Mouse (Mus musculus) heart, postnatal 0 days (tissue): Measurements from ENCODE around the gene Pgam1. TPM values are rescaled to one million over a fixed set of nuclear protein-coding genes. Genes with fewer than 3 reads are reported as not detected.

Experiments used
- ATAC-seq: fragments of 200-750 bp; cut with Nextera tagmentation; 2 replicates; pipeline ENCODE4 v1.8.0; 2017; ENCODE audit warnings: low read depth, moderate number of reproducible peaks, moderate library complexity; ENCODE audit not compliant: insufficient read depth
- DNase-seq: peaks from one replicate; pipeline ENCODE4 v3.0.0-alpha.2; 2016; ENCODE audit warnings: low spot score
- H3K27ac ChIP-seq: fragments of 300-500 bp; sonication (generic); 2 replicates; pipeline ENCODE4 v1.5.1; 2014; ENCODE audit warnings: low read depth, mild to moderate bottlenecking
- H3K27me3 ChIP-seq: fragments of 300-500 bp; sonication (generic); 2 replicates; pipeline ENCODE4 v1.6.1; 2014; ENCODE audit warnings: low read length, mixed read lengths; ENCODE audit not compliant: control insufficient read depth, insufficient read depth
- H3K36me3 ChIP-seq: fragments of 300-500 bp; sonication (generic); replicated peaks from 2 replicates; pipeline ENCODE4 v1.6.1; 2014; ENCODE audit warnings: low read length, mixed read lengths; ENCODE audit not compliant: control insufficient read depth, insufficient read depth
- H3K4me1 ChIP-seq: fragments of 300-500 bp; sonication (generic); 2 replicates; pipeline ENCODE4 v1.6.1; 2014; ENCODE audit warnings: antibody characterized with exemption; ENCODE audit not compliant: control insufficient read depth, insufficient read depth
- H3K4me2 ChIP-seq: fragments of 300-500 bp; sonication (generic); 2 replicates; pipeline ENCODE4 v1.6.1; 2014; ENCODE audit warnings: low read depth, mild to moderate bottlenecking, low read length, moderate library complexity
- H3K4me3 ChIP-seq: fragments of 300-500 bp; sonication (generic); 2 replicates; pipeline ENCODE4 v1.5.1; 2014; ENCODE audit warnings: low read depth, low read length
- H3K9ac ChIP-seq: fragments of 300-500 bp; sonication (generic); replicated peaks from 2 replicates; pipeline ENCODE4 v1.6.1; 2014; ENCODE audit warnings: low read depth, low read length, mixed read lengths
- H3K9me3 ChIP-seq: fragments of 300-500 bp; sonication (generic); replicated peaks from 2 replicates; pipeline ENCODE4 v1.6.1; 2016; ENCODE audit warnings: low read length; ENCODE audit not compliant: control insufficient read depth
- CTCF ChIP-seq: IDR thresholded peaks from 2 replicates; pipeline ENCODE4 v1.5.1; 2016; ENCODE audit warnings: antibody characterized with exemption, control low read depth, low read depth
- EP300 ChIP-seq: IDR thresholded peaks from 2 replicates; pipeline ENCODE4 v1.6.1; 2016; ENCODE audit warnings: antibody characterized with exemption, low read depth
- WGBS: fragments of 180-500 bp; shearing (Covaris S2); extraction: QIAGEN DNeasy Blood & Tissue Kit; methylation state at CpG from one replicate; pipeline ENCODE4 v1.1.7; 2014; 5-methylcytosine and 5-hydroxymethylcytosine counted together
- polyA plus RNA-seq: library from polyadenylated mRNA; unstranded; fragments of >200 nt; fragmentation: Nextera tagmentation; extraction: Ambion mirVana; gene quantifications from 2 replicates; pipeline ENCODE4 v1.2.1, GENCODE M21; 2015
- total RNA-seq: library from RNA; depleted of rRNA; stranded (reverse); fragments of >200 nt; gene quantifications from 2 replicates; pipeline ENCODE4 v1.2.3, GENCODE M21; 2014; ENCODE audit warnings: low replicate concordance

The Pgam1 gene
- total and polyA plus RNA-seq, 2 experiments from 2014 or later = 196 to 290 TPM

DNA sequence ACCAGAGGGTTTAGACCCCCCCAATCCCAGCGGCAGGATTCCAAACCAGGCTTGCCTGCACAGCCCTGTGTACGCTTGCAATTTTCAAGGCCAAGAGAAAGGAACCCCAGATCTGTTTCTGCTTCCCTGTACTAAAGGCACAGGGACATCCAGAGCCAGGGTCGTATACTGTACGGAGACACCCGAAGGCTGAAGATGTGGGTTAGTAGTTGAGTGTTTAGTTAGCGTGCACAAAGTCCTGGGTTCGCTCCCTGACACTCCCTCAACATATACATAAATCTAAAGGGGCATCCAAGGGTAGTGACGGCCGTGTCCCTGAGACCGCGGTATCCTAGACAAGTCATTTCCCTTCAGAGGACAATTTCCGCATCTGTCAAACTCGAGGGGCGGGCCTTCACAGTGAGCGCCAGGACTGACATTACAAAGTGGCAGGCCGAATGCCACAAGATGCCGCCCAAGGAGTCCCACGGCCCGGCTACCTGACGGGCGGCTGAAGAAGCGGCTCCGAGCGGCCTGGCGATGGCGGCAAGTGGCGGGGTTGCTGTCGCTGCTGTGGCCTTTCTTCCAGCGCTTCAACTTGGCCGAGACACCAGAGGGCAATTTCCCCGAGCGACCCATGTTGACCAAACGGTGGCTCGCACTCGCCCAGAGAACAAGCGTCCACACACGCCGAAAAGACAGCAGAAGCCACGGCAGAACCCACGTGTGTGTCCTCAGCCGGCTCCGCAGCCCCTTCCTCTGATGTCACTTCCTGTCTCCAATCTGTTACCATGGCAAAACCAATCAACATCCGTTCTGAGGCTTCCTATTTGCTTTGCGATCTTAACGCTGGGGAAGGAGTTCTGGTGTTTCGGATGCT is 16.0 kb upstream of the Pgam1 start, which contains the start of gene Rrp12:
Gene Rrp12, minus strand, starts transcription at position 714 of the 859 bp plus-strand sequence.
- peak within 1 kb of the TSS; percentile 74 for H3K27ac ChIP-seq
- peak within 1 kb of the TSS; percentile 75 for H3K4me2 ChIP-seq
- peak within 1 kb of the TSS; percentile 45 for H3K9ac ChIP-seq
- H3K36me3 ChIP-seq = peaks cover 4% of the 10 kb centered on the region; the same call in 1 of the 2 replicates
- under 1% methylated on average over 46 of the region's 46 CpGs for WGBS
- TF ChIP-seq CTCF (no peak), EP300 (no peak; the same call in 1 of the 2 replicates)
- no peaks in the 10 kb centered on the region for H3K27me3 ChIP-seq
- H3K4me1 ChIP-seq = peaks cover 16% of the 10 kb centered on the region
- ATAC-seq (peak; percentile 93), DNase-seq (peak; percentile 98)
- H3K9me3 ChIP-seq = no peaks in the 10 kb centered on the region
- H3K4me3 ChIP-seq = peak within 1 kb of the TSS; percentile 59

DNA sequence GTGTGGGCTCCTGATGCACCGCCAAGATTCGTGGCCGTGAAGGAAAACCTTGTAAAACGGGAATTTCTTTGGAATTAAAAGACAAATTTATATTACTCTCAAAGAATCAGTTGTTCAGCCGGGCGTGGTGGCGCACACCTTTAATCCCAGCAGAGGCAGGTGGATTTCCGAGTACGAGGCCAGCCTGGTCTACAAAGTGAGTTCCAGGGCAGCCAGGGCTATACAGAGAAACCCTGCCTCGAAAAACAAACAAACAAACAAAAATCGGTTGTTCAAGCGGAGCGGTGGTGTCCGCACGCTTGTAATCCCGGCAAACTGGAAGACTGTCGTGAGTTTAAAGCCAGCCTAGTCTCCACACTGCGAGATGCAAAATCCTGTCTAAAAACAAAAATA is 15.4 kb upstream of the Pgam1 start:
- Histone ChIP-seq H3K4me3 (peak overlapping the region; percentile 59), H3K4me2 (peak overlapping the region; percentile 75), H3K36me3 (no peaks in the 10 kb centered on the region), H3K9ac (peak overlapping the region; percentile 45), H3K4me1 (peaks cover 16% of the 10 kb centered on the region), H3K9me3 (no peaks in the 10 kb centered on the region), H3K27ac (no peak overlapping the region; the same call in 1 of the 2 replicates), H3K27me3 (no peaks in the 10 kb centered on the region)
- no peak for DNase-seq
- TF ChIP-seq CTCF (no peak), EP300 (no peak)
- 16% methylated on average over 18 of the region's 18 CpGs for WGBS
- no peak for ATAC-seq

DNA sequence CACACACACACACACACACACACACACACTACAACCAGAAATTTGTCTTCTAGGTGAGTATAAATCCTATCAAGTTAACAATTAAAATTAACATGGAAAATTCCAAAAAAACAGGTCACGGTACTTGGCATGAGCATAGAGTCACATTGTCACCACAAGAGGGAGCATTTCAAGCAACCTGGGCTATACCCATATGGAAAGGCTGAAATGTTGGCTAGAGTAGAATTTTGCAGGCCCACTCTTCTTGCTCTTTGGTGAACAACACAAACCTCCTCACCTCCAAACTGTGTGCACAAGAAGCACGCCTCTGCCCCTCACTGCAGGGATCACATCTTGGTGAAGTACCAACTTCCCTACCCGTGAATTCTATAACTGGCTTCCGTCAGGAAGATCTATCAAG is 12.9 kb upstream of the Pgam1 start:
- Histone ChIP-seq H3K4me3 (no peak overlapping the region), H3K9ac (no peak overlapping the region), H3K27me3 (no peaks in the 10 kb centered on the region), H3K36me3 (no peaks in the 10 kb centered on the region), H3K4me2 (no peak overlapping the region), H3K27ac (no peak overlapping the region), H3K9me3 (no peaks in the 10 kb centered on the region), H3K4me1 (peaks cover 16% of the 10 kb centered on the region)
- DNase-seq = peak; percentile 24
- 44% methylated on average over 4 of the region's 4 CpGs for WGBS
- peak; percentile 66 for TF ChIP-seq CTCF
- no peak for TF ChIP-seq EP300
- no peak for ATAC-seq

DNA sequence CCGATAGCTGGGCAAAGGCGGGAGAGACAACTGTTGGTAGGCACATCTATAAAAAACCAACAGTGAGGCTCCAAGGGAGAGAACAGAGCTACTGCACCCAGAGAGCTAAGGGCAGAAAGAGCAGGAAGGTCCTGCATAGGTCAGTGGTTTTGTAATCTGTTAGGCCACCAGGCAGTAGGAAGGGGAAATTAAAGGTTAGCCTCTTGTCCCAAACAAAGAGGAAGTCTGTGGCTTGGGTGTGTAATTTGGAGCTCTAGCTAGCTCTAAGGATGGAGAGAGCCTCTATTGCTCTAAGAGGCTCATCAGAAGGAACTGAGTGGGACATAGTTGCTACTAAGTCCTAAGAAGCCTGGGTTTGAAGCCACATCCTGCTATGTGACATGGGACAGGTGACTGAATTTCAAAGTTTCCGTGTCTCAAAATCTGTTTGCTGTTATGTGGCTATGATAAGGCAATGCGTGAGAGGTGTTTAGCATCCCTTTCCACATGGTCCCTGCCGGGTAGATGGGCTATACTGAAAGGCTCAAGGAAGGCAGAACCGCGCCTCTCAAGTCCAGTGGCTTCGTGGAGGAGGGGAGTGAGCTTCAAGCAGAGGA is 11.1 kb upstream of the Pgam1 start:
- H3K9ac ChIP-seq = no peak overlapping the region
- H3K27me3 ChIP-seq = no peaks in the 10 kb centered on the region
- H3K27ac ChIP-seq = no peak overlapping the region
- H3K9me3 ChIP-seq = no peaks in the 10 kb centered on the region
- TF ChIP-seq EP300 = no peak
- no peak for TF ChIP-seq CTCF
- WGBS = 77% methylated on average over 8 of the region's 8 CpGs
- no peak for DNase-seq
- H3K4me1 ChIP-seq = peaks cover 5% of the 10 kb centered on the region
- no peaks in the 10 kb centered on the region for H3K36me3 ChIP-seq
- H3K4me3 ChIP-seq = no peak overlapping the region
- no peak for ATAC-seq
- no peak overlapping the region for H3K4me2 ChIP-seq

DNA sequence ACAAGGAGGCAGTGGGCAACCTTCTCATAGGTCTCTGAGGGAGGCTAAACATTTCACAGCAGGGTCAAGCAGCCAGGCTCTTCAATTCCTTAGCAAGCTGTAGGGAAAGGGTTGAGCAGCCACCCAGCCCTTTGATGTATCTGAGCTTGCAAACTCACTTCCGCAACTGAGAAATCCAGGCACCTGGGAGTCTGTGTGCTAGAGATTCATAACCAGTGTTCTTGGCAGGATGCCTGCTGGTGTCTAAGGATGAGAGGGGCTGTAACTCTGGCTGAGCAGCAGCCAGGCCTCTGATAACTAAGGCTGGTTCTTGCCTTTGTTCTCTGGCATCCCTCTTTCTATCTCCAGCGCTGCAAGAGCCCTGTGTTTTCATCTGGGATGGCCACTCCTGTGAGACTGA is 10.0 kb upstream of the Pgam1 start:
- no peak for DNase-seq
- no peaks in the 10 kb centered on the region for H3K36me3 ChIP-seq
- H3K4me2 ChIP-seq = no peak overlapping the region
- H3K4me1 ChIP-seq = 0 out of 2 replicates have a peak, but pooled peaks cover 5% of the 10 kb centered on the region
- 18% methylated on average over 2 of the region's 2 CpGs for WGBS
- no peak overlapping the region for H3K9ac ChIP-seq
- TF ChIP-seq CTCF (no peak), EP300 (no peak)
- H3K9me3 ChIP-seq = no peaks in the 10 kb centered on the region
- no peak overlapping the region for H3K27ac ChIP-seq
- H3K27me3 ChIP-seq = no peaks in the 10 kb centered on the region
- no peak overlapping the region for H3K4me3 ChIP-seq
- no peak for ATAC-seq
